Mouse (Mus musculus): Measurements from ENCODE around the gene Psmd1.

Psmd1 gene

DNA sequence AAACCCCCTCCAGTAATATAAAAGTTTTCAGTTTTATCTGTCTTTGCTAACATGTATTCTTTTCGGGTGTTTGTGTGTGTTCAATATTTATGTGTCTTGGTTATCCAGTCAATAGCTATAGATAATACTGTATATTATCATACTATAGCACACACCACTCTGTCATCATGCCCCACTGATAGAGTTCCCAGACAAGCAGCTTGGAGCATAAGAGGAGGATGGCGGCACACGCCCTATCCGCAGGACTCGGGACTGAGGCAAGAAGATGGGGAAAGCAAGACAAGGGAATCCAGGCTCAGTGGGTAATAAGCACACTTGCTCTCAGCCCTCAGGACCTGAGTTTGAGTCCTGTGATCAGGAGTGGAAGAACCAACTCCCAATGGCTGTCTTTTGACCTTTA is 96.3 kb downstream of the Psmd1 start:
- DNase-seq, result no peak

DNA sequence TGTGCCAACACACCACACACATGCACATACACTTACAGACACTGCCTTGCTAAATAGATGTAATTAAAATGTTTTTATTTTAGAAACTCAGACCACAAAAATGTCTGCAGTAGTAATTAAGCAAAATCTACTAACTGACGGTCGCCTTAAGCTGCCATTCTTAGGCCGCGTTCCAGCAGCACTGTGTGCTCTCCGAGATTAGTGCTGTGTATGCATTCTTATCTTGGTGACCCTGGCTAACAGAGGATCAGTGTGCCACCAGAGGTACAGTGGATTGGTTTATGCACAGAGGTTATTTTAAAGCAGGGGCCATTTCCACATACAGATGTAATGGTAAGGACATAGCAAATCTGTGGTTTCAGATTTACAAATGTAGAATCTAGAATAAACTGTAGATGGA is 96.9 kb downstream of the Psmd1 start:
- DNase-seq, result no peak

DNA sequence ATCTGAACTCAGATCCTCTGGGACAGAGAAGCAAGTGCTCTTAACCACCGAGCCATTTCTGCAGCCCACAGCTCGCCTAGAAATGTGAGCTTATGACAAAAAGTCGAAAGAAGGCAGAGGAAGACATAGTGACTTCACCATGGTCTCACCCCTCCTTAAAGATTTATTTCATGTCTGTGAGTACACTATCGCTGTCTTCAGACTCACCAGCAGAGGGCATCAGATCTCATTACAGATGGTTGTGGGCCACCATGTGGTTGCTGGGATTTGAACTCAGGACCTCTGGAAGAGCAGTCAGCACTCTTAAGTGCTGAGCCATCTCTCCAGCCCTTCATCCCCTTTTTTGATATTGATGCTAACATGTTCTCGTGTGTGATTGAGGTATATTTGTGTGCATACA is 110.4 kb downstream of the Psmd1 start:
- DNase-seq, result no peak

GRCm38 (mm10) chr1:86176066-86176465 is 111.9 kb downstream of the Psmd1 start:
- DNase-seq, result no peak

- DNase-seq, result peak; percentile 86
Measured at GRCm38 (mm10) chr1:86178462-86179253, 114.5 kb downstream of the Psmd1 start.

DNA sequence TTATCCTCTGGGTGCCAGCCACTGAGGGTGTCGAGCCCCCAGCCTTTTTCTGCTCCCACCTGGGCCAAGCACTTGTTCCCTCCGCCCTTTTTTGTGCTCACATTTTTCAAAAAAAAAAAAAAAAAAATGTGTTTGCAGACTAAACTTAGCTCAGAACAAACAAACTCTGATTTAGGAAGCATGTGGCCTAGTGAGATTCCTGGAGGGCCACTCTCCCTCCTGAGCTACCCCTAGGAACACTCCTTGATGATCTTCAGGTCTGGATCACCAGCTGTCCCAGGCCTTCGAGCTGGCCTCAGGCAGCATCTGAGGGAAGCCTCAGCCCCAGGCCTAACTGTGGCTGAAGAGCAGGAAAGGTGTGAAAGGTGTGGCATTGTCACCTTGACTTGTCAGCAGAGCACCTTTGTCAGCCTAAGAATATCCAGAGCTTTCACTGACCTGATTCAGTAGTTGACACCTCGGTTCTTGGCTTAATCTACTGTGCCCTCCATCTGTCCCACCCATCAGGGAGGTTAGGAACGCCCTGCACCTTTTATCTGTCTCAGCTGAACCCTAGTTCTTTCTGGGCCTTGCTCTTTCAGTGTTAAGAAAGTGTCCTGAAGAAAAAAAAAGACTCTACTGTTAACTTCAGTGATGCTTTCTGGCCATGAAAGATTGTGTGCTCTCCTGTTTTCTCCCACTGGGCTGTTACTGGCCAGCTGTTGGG is 118.0 kb downstream of the Psmd1 start:
- DNase-seq, result no peak

DNA sequence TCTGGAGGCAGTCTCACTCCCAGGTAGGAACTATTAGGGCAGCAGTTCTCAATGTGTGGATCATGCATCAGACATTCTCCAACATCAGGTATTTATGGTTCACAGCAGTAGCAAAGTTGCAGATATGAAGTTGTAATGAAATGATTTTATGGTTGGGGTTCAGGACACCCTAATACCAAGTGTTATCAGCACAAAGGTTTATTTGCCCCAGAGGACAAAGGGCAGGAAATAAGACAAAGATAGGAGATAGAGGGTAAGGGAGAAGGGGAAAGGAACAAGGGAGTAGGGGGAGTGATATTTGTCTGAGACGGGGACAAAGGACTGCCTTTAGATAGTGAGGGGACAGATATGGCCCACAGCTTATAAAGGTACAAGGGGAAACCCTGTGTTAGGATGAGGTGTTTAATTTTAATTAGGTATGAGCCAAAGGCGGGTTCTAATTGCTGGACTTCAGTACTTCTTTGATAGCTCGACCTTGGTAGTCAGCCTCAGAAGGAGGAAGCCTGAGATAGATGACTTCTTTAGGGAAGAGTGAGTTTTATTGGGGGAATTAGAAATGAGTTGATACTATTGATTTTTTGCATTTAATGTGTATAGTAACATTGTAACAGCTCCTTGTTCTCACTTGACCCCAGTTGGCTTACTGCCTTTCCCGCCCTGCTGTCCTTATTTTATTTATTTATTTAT is 119.5 kb downstream of the Psmd1 start:
- no peak for DNase-seq

DNA sequence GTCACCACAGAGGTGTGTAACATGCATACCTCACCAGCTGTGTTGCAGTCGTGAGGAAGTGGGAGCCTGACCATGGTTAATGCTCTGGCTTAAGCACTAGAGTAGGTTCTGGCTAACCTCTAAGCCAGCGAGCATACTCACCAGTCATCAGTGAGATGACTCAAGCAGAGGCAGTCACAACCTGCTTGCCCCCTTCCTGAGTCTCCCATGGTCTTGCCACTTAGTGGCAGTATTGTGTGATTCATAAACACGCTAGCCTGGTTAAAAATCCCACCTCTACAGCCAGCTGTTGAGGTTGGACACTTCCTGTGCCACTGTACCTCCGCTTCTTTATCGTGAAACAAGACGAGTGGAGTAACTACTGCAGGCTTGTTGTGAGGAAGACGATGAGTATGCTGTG is 122.6 kb downstream of the Psmd1 start:
- DNase-seq, result no peak

- no peak for DNase-seq
Measured at GRCm38 (mm10) chr1:86187856-86188255, 123.7 kb downstream of the Psmd1 start.

DNA sequence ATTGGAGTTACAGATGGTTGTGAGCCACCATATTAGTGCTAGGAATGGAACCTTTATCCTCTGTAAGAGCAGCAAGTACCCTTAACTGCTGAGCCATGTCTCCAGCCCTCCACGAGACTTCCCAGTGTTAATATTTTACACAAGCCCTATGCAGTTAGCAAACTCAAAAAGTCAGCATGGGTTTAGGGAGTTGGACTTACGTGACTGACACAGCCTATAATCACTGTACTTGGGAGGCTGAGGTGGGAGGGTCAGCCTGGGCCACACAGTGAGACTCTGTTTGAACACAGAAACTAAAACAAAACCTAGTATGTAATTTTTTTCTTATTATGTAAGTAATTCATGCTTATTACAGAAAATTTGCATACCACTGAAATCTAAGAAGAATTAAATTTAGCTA is 124.1 kb downstream of the Psmd1 start:
- DNase-seq, result no peak
